In the genomic region with DNA sequence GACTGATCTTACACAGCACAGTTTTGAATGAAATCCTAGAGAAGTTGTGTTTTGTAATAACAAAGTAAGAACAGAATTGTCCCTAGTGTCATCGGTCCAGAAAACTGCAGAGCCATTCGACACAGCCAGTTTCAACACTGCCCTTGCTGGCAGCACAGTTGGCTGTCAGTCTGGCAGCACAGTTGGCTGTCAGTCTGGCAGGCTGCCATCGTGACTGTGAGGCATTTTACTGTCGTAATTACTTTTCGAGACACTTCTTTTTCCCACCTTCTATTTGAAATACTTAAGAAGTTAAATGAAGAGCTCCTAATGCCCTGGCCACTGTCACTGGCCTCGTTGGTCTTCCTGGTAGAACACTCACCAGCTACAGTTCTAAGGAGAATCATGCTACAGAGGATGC, we compare ENCODE assay signal across 12 mouse cellular contexts. TPM values are rescaled to one million over a fixed set of nuclear protein-coding genes. Genes with fewer than 3 reads are reported as not detected.
A peak's percentile ranks its signal among the peaks of the same experiment; 100 is the strongest.
DNase-seq lines count a peak whose midpoint lies in the region; ATAC-seq and TF ChIP-seq lines count a peak whose summit lies in the region.
"Had no signal": no experiment of that assay in that cellular context is flagged by ENCODE, and none has a peak within 500 bp of the region (broad histone marks: within the 10 kb centered on the region; RNA-seq: fewer than 3 reads in every experiment).

No protein-coding gene starts in this region.

- H3K27me3 ChIP-seq in hindbrain, embryonic 14.5 days (ENCODE audit: control insufficient read depth, insufficient read depth, low read length), result no peaks in the 10 kb centered on the region
- no peaks in the 10 kb centered on the region for H3K27me3 ChIP-seq in hindbrain, embryonic 10.5 days (ENCODE audit: insufficient read depth, poor library complexity, severe bottlenecking)
- no peaks in the 10 kb centered on the region for H3K27me3 ChIP-seq in stomach, postnatal 0 days (ENCODE audit: control insufficient read depth, insufficient read depth, low read length)
- H3K27me3 ChIP-seq: stomach, embryonic 15.5 days had no signal

- H3K36me3 ChIP-seq in hindbrain, embryonic 14.5 days (replicated peaks; ENCODE audit: control insufficient read depth, insufficient read depth), result no peaks in the 10 kb centered on the region
- no peaks in the 10 kb centered on the region for H3K36me3 ChIP-seq in hindbrain, embryonic 10.5 days
- H3K36me3 ChIP-seq in stomach, postnatal 0 days (ENCODE audit: control insufficient read depth, insufficient read depth, low read length), result no peaks in the 10 kb centered on the region
- H3K36me3 ChIP-seq: stomach, embryonic 15.5 days had no signal

- 60% methylated on average over 6 of the region's 6 CpGs for WGBS in hindbrain, embryonic 14.5 days
- 82% methylated on average over 6 of the region's 6 CpGs for WGBS in hindbrain, embryonic 10.5 days
- 64% methylated on average over 6 of the region's 6 CpGs for WGBS in stomach, postnatal 0 days

- H3K4me3 ChIP-seq in hindbrain, embryonic 14.5 days (replicated peaks; ENCODE audit: low read length), result no peak overlapping the region
- no peak overlapping the region for H3K4me3 ChIP-seq in hindbrain, embryonic 10.5 days
- H3K4me3 ChIP-seq in stomach, postnatal 0 days (ENCODE audit: low read depth, low read length), result no peak overlapping the region
- H3K4me3 ChIP-seq: megakaryocyte, embryonic 14.5 days; stomach, embryonic 15.5 days had no signal

- no peak overlapping the region for H3K9ac ChIP-seq in hindbrain, embryonic 14.5 days
- H3K9ac ChIP-seq in stomach, postnatal 0 days (ENCODE audit: low read length), result no peak overlapping the region
- H3K9ac ChIP-seq: stomach, embryonic 15.5 days had no signal

- H3K27ac ChIP-seq in hindbrain, embryonic 14.5 days, result no peak overlapping the region
- no peak overlapping the region for H3K27ac ChIP-seq in hindbrain, embryonic 10.5 days
- H3K27ac ChIP-seq in stomach, postnatal 0 days (replicated peaks), result no peak overlapping the region
- H3K27ac ChIP-seq: stomach, embryonic 15.5 days had no signal

- H3K4me1 ChIP-seq in hindbrain, embryonic 14.5 days (replicated peaks; ENCODE audit: control insufficient read depth, insufficient read depth, low read length), result no peaks in the 10 kb centered on the region
- no peaks in the 10 kb centered on the region for H3K4me1 ChIP-seq in hindbrain, embryonic 10.5 days (replicated peaks)
- H3K4me1 ChIP-seq in stomach, postnatal 0 days (replicated peaks; ENCODE audit: control insufficient read depth, insufficient read depth), result no peaks in the 10 kb centered on the region
- H3K4me1 ChIP-seq: stomach, embryonic 15.5 days had no signal

- no peak for TF ChIP-seq EP300 in stomach, postnatal 0 days (optimal IDR thresholded peaks at IDR 0.05)

- ATAC-seq in hindbrain, embryonic 14.5 days (ENCODE audit: low FRiP score), result no peak
- no peak for ATAC-seq in activated CD4-positive, CD25-positive, alpha-beta regulatory T cell, adult 4 months
- ATAC-seq in stomach, postnatal 0 days (ENCODE audit: low FRiP score, low TSS enrichment), result no peak

- peak; percentile 33 for DNase-seq in hindbrain, embryonic 14.5 days (ENCODE audit: low spot score)
- DNase-seq in hindbrain, embryonic 10.5 days (ENCODE audit: low spot score), result no peak
- peak; percentile 21 for DNase-seq in NIH3T3 (ENCODE audit: low read depth)
- peak; percentile 35 to 37 for DNase-seq in cerebellum, postnatal 36 days
- DNase-seq in layer of hippocampus, adult 18-20 months (ENCODE audit: low spot score in 2 of 2), result peak; percentile 25 to 72
- peak; percentile 73 to 77 for DNase-seq in right cerebral cortex, postnatal 10 days (ENCODE audit: low spot score in 2 of 2)
- no peak for DNase-seq in stomach, postnatal 0 days (ENCODE audit: low spot score)

- H3K4me2 ChIP-seq in hindbrain, embryonic 14.5 days (replicated peaks), result no peak overlapping the region
- H3K4me2 ChIP-seq in stomach, postnatal 0 days (replicated peaks; ENCODE audit: low read depth), result no peak overlapping the region
- H3K4me2 ChIP-seq: stomach, embryonic 15.5 days had no signal

- TF ChIP-seq CTCF in stomach, postnatal 0 days (IDR thresholded peaks at IDR 0.05; ENCODE audit: low read depth), result no peak

- H3K9me3 ChIP-seq in hindbrain, embryonic 14.5 days (ENCODE audit: control insufficient read depth, low read length), result no peaks in the 10 kb centered on the region
- no peaks in the 10 kb centered on the region for H3K9me3 ChIP-seq in hindbrain, embryonic 10.5 days
- H3K9me3 ChIP-seq in stomach, postnatal 0 days (ENCODE audit: control insufficient read depth, low read length), result no peaks in the 10 kb centered on the region
- H3K9me3 ChIP-seq: megakaryocyte, embryonic 14.5 days; stomach, embryonic 15.5 days had no signal

RNA-seq across cellular contexts. Expression of gene Ankrd36, which starts 22.9 kb away (rescaled TPM):
- not detected in 2 replicates for polyA plus RNA-seq in hindbrain, embryonic 14.5 days (2014; fragmentation: Nextera tagmentation; extraction: Ambion mirVana)
- polyA plus RNA-seq in hindbrain, embryonic 10.5 days (2016; fragmentation: Nextera tagmentation; extraction: Ambion mirVana), result not detected in 2 replicates
- total RNA-seq in layer of hippocampus, adult 18-20 months (2021), result not detected
- not detected for polyA plus RNA-seq in activated CD4-positive, CD25-positive, alpha-beta regulatory T cell, adult 4 months (2017; shearing (Covaris generic))
- not detected in 2 replicates for polyA plus RNA-seq in stomach, postnatal 0 days (2015; fragmentation: Nextera tagmentation; extraction: Ambion mirVana)
- total RNA-seq: hematopoietic stem cell, adult 5-6 weeks had no signal
- polyA plus RNA-seq: cortical plate, adult 2 months had no signal

RNA-seq across cellular contexts. Expression of gene Ccdc117, which starts 50.3 kb away (rescaled TPM):
- 11.4 and 15.4 TPM in 2 replicates for polyA plus RNA-seq in hindbrain, embryonic 14.5 days (2014; fragmentation: Nextera tagmentation; extraction: Ambion mirVana)
- polyA plus RNA-seq in hindbrain, embryonic 10.5 days (2016; fragmentation: Nextera tagmentation; extraction: Ambion mirVana), result 23.0 and 26.7 TPM in 2 replicates
- total RNA-seq in layer of hippocampus, adult 18-20 months (2021), result 10 to 100 TPM; 19.0 to 20.8 TPM
- polyA plus RNA-seq in activated CD4-positive, CD25-positive, alpha-beta regulatory T cell, adult 4 months (2017; shearing (Covaris generic)), result 1 to 10 TPM; 3.5 to 4.2 TPM
- polyA plus RNA-seq in stomach, postnatal 0 days (2015; fragmentation: Nextera tagmentation; extraction: Ambion mirVana), result 8.7 and 9.2 TPM in 2 replicates

Comparison
In these comparisons a context has a peak if more than half of its experiments do, and no peak if none do; other contexts are left out.
1. DNase-seq: peak in hindbrain, embryonic 14.5 days (single experiment), NIH3T3 (single experiment), cerebellum, postnatal 36 days (2 of 2), layer of hippocampus, adult 18-20 months (2 of 2) and right cerebral cortex, postnatal 10 days (2 of 2); none in hindbrain, embryonic 10.5 days (single experiment) and stomach, postnatal 0 days (single experiment).